Mouse (Mus musculus) yolk sac, embryonic 10.5 days (tissue): ENCODE results near the gene Rpl22l1.
"Not testable (repeated sequence)": the region's sequence is repeated elsewhere in the genome, so short reads cannot be mapped to it uniquely, and the experiment has no call there.

ENCODE experiments used
- DNase-seq: peaks from one replicate; pipeline ENCODE4 v3.0.0-alpha.2; 2017; ENCODE audit warnings: low spot score

The Rpl22l1 gene

GRCm38 (mm10) chr3:28841886-28842649 is 36.8 kb downstream of the Rpl22l1 start:
- DNase-seq = no peak

GRCm38 (mm10) chr3:28843231-28843630 is 38.0 kb downstream of the Rpl22l1 start:
- no peak for DNase-seq

GRCm38 (mm10) chr3:28847115-28847514 is 41.9 kb downstream of the Rpl22l1 start:
- no peak for DNase-seq

DNA sequence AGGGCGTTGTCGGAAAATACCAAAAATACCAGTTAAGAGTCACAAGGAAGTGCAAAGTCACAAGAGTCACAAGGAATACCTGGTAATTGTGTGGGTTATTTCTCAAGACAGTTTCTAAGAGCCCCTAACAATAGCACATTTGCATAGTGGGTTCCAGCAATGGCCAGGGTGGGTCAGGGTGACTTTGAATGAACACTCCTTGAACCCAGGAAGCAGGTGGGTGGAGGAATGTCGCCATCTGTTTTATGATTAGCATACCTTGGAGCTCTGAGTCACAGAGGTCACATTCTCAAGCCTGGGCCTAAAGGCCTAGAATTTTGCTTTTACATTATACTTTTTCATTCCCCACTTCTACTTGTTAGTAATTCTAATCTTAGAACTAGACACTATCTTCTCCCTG is 46.9 kb downstream of the Rpl22l1 start:
- not testable (repeated sequence) for DNase-seq
